Mouse (Mus musculus) spleen, postnatal 10 days (tissue): ENCODE measurements around the gene Astn2.

Experiments used
- DNase-seq, 2 experiments: peaks; one replicate each; pipeline ENCODE4 v3.0.0; 2021 to 2022; ENCODE audit warnings: low spot score in 2 of 2

The Astn2 gene

GRCm38 (mm10) chr4:65565493-65565892 lies 838.9 kb downstream of the Astn2 start:
- DNase-seq: no peak

- DNase-seq: no peak
Observed at GRCm38 (mm10) chr4:65548561-65548960, 855.9 kb downstream of the Astn2 start.

- no peak for DNase-seq
Observed at GRCm38 (mm10) chr4:65545582-65545981, 858.8 kb downstream of the Astn2 start.

- no peak for DNase-seq
Observed at GRCm38 (mm10) chr4:65532071-65532736, 872.2 kb downstream of the Astn2 start.

GRCm38 (mm10) chr4:65531621-65532020 lies 872.8 kb downstream of the Astn2 start:
- no peak for DNase-seq

- no peak for DNase-seq
Observed at GRCm38 (mm10) chr4:65530901-65531300, 873.5 kb downstream of the Astn2 start.

- no peak for DNase-seq
Observed at GRCm38 (mm10) chr4:65508101-65508500, 896.3 kb downstream of the Astn2 start.

GRCm38 (mm10) chr4:65506870-65507269 lies 897.5 kb downstream of the Astn2 start:
- DNase-seq: no peak

- peak in 1 of 2 experiments; percentile 25 for DNase-seq
Observed at GRCm38 (mm10) chr4:65496463-65496834, 908.0 kb downstream of the Astn2 start.

- DNase-seq: no peak
Observed at GRCm38 (mm10) chr4:65495705-65496462, 908.5 kb downstream of the Astn2 start.

GRCm38 (mm10) chr4:65491541-65491940 lies 912.9 kb downstream of the Astn2 start:
- DNase-seq: no peak

- DNase-seq: no peak
Observed at GRCm38 (mm10) chr4:65489711-65490110, 914.7 kb downstream of the Astn2 start.

GRCm38 (mm10) chr4:65481632-65482031 lies 922.8 kb downstream of the Astn2 start:
- no peak for DNase-seq

- no peak for DNase-seq
Observed at GRCm38 (mm10) chr4:65477106-65477505, 927.3 kb downstream of the Astn2 start.

- DNase-seq: no peak
Observed at GRCm38 (mm10) chr4:65475925-65476560, 928.4 kb downstream of the Astn2 start.

GRCm38 (mm10) chr4:65473141-65473540 lies 931.3 kb downstream of the Astn2 start:
- no peak for DNase-seq

GRCm38 (mm10) chr4:65449171-65449570 lies 955.2 kb downstream of the Astn2 start:
- DNase-seq: no peak

GRCm38 (mm10) chr4:65441746-65442145 lies 962.7 kb downstream of the Astn2 start:
- no peak for DNase-seq

GRCm38 (mm10) chr4:65430804-65431203 lies 973.6 kb downstream of the Astn2 start:
- no peak for DNase-seq

GRCm38 (mm10) chr4:65427480-65427879 lies 976.9 kb downstream of the Astn2 start:
- DNase-seq: no peak

- no peak for DNase-seq
Observed at GRCm38 (mm10) chr4:65426437-65426836, 978.0 kb downstream of the Astn2 start.

- DNase-seq: no peak
Observed at GRCm38 (mm10) chr4:65423068-65423625, 981.3 kb downstream of the Astn2 start.

GRCm38 (mm10) chr4:65421272-65421671 lies 983.1 kb downstream of the Astn2 start:
- no peak for DNase-seq
